Mouse (Mus musculus): ENCODE data around the gene Uts2r. TPM values are rescaled to one million over a fixed set of nuclear protein-coding genes. Genes with fewer than 3 reads are reported as not detected.

The Uts2r gene
- polyA plus RNA-seq (2012; rRNA removed) = 0.28 TPM in 1 of 2 replicates, not detected in the other

GRCm38 (mm10) chr11:121159971-121160370 lies at the start of gene Uts2r:
Gene Uts2r (plus strand): TSS chr11:121160271.

GRCm38 (mm10) chr11:121118577-121118976 lies 41.5 kb upstream of the Uts2r start, which contains the start of gene Tex19.2:
Gene Tex19.2 (minus strand): TSS chr11:121118677.

GRCm38 (mm10) chr11:121145865-121146264 lies 14.2 kb upstream of the Uts2r start, which contains the start of gene Tex19.1:
Gene Tex19.1 (plus strand): TSS chr11:121146143.

GRCm38 (mm10) chr11:121204161-121205006 lies 44.3 kb downstream of the Uts2r start, which contains the start of the genes Hexdc and Ogfod3:
Gene Hexdc (plus strand): TSS chr11:121204433.
Gene Ogfod3 (minus strand): TSS chr11:121204711.

Other genes with a start within 250 kb of the Uts2r start
- gene Ccdc57, start 227.4 kb upstream of the Uts2r start, polyA plus RNA-seq (2012; rRNA removed) = 6.1 and 6.7 TPM in 2 replicates
- gene Slc16a3, start 211.8 kb upstream of the Uts2r start, polyA plus RNA-seq (2012; rRNA removed) = 41.9 and 46.1 TPM in 2 replicates
- gene Csnk1d, start 168.9 kb upstream of the Uts2r start, polyA plus RNA-seq (2012; rRNA removed) = 83.9 and 91.8 TPM in 2 replicates
- gene Cd7, start 120.9 kb upstream of the Uts2r start, polyA plus RNA-seq (2012; rRNA removed) = 5.7 and 9.2 TPM in 2 replicates
- 2.3 and 2.4 TPM in 2 replicates for gene Sectm1b, start 96.7 kb upstream of the Uts2r start, polyA plus RNA-seq (2012; rRNA removed)
- 1.7 and 2.5 TPM in 2 replicates for gene Sectm1a, start 79.1 kb upstream of the Uts2r start, polyA plus RNA-seq (2012; rRNA removed)
- 0.43 and 0.53 TPM in 2 replicates for gene Tex19.2, start 41.6 kb upstream of the Uts2r start, polyA plus RNA-seq (2012; rRNA removed)
- gene Tex19.1, start 14.1 kb upstream of the Uts2r start, polyA plus RNA-seq (2012; rRNA removed) = 1.9 and 2.1 TPM in 2 replicates
- gene Hexdc, start 44.2 kb downstream of the Uts2r start, polyA plus RNA-seq (2012; rRNA removed) = 41.1 and 43.8 TPM in 2 replicates
- gene Ogfod3, start 44.4 kb downstream of the Uts2r start, polyA plus RNA-seq (2012; rRNA removed) = 13.2 and 14.1 TPM in 2 replicates
- 27.0 and 31.8 TPM in 2 replicates for gene Cybc1, start 69.1 kb downstream of the Uts2r start, polyA plus RNA-seq (2012; rRNA removed)
- 22.8 and 30.3 TPM in 2 replicates for gene Narf, start 77.0 kb downstream of the Uts2r start, polyA plus RNA-seq (2012; rRNA removed)
- gene Foxk2, start 99.7 kb downstream of the Uts2r start, polyA plus RNA-seq (2012; rRNA removed) = 91.7 and 98.5 TPM in 2 replicates
- gene Wdr45b, start 194.2 kb downstream of the Uts2r start, polyA plus RNA-seq (2012; rRNA removed) = 63.5 and 64.8 TPM in 2 replicates
- 5.3 and 5.5 TPM in 2 replicates for gene Rab40b, start 228.0 kb downstream of the Uts2r start, polyA plus RNA-seq (2012; rRNA removed)